In the genomic region with DNA sequence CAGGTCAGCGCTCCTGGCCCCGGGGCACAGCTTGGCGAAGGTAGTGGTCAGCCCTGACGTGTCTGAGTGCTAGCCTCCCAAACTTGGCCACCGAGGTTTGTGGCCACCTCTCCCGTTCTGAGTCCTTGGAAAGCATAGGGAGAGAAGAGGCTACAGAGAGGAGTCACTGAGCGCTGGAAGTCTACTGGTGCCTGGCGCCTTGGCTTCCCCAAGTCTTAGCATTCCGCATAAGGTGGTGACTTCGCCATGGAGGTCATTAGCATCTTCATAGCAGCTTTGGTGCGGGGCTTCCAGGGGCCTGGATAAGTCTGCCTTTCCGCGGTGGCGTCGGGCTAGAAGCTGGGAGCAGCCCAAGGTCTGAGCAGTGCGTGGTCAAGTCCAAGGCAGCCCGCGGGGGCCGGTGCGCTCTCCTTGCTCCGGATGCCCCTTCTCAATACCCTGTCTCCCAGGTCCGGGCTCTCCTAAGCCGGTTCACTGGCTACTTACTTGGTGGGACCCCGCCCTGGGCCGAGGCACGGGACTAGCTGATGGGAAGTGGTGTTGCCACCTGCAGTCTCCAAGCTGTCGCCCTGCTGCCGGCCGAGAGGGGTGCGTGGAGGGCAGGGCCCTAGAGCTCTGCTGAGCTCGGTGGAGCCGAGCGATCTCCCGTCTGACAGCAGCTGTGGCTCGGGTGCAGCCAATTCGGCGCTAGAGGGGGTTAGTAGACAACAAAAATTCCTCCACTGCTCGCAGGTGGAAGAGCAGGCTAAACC, we compare ENCODE assay signal across 8 mouse cellular contexts. TPM values are rescaled to one million over a fixed set of nuclear protein-coding genes. Genes with fewer than 3 reads are reported as not detected.
DNase-seq lines count a peak whose midpoint lies in the region; ATAC-seq and TF ChIP-seq lines count a peak whose summit lies in the region.

No protein-coding gene starts in this region.

- H3K9me3 ChIP-seq in lung, embryonic 16.5 days (ENCODE audit: control insufficient read depth, low read length), result no peaks in the 10 kb centered on the region
- H3K9me3 ChIP-seq in neural tube, embryonic 12.5 days, result no peaks in the 10 kb centered on the region

- H3K27me3 ChIP-seq in lung, embryonic 16.5 days (ENCODE audit: control insufficient read depth, insufficient read depth, low read depth, low read length), result peaks cover 24% of the 10 kb centered on the region
- H3K27me3 ChIP-seq in neural tube, embryonic 12.5 days (replicated peaks), result peaks cover 9% of the 10 kb centered on the region

- peak; percentile 71 for ATAC-seq in lung, embryonic 16.5 days (ENCODE audit: low read depth)
- ATAC-seq in neural tube, embryonic 12.5 days (ENCODE audit: low FRiP score, low read depth), result peak; percentile 86

- no peak for DNase-seq in lung, postnatal 10 days
- peak; percentile 52 to 64 for DNase-seq in cerebellum, postnatal 36 days
- peak; percentile 72 to 78 for DNase-seq in frontal cortex, postnatal 36 days (ENCODE audit: low spot score in 2 of 2)
- DNase-seq in left cerebral cortex, adult 2 months (ENCODE audit: extremely low spot score in 1 of 2, low spot score in 2 of 2), result peak; percentile 71 to 78
- DNase-seq in urinary bladder, postnatal 4 days (ENCODE audit: low spot score in 2 of 2), result peak; percentile 21 to 63
- no peak for DNase-seq in lung, adult 2 months

- H3K9ac ChIP-seq in lung, embryonic 16.5 days (ENCODE audit: low read length), result no peak overlapping the region
- H3K9ac ChIP-seq in neural tube, embryonic 12.5 days, result peak overlapping the region; percentile 50

- intact Hi-C loops in left cerebral cortex, adult 2 months (cut with DNase I), result loop anchor here (2.0 to 5.0 kb wide), 3 partner anchors 921 to 1896 kb away; no protein-coding TSS in a partner anchor

- peak overlapping the region; percentile 30 for H3K4me3 ChIP-seq in lung, embryonic 16.5 days (ENCODE audit: low read length)
- peak overlapping the region; percentile 70 for H3K4me3 ChIP-seq in left cerebral cortex, adult 2 months
- peak overlapping the region; percentile 50 for H3K4me3 ChIP-seq in neural tube, embryonic 12.5 days
- no peak overlapping the region for H3K4me3 ChIP-seq in lung, adult 2 months (replicated peaks; ENCODE audit: extremely low read depth, low read depth, low read length)

- no peak for TF ChIP-seq POLR2A in lung, adult 2 months (IDR thresholded peaks at IDR 0.05; ENCODE audit: borderline replicate concordance, extremely low read depth, low read depth, low read length)

- TF ChIP-seq CTCF in left cerebral cortex, adult 2 months (IDR thresholded peaks at IDR 0.05), result peak; percentile 60
- TF ChIP-seq CTCF in lung, adult 2 months (IDR thresholded peaks at IDR 0.05; ENCODE audit: insufficient read depth, low read length), result no peak

- no peak overlapping the region for H3K27ac ChIP-seq in lung, embryonic 16.5 days (ENCODE audit: low read length)
- H3K27ac ChIP-seq in left cerebral cortex, adult 2 months, result peak overlapping the region; percentile 93
- no peak overlapping the region for H3K27ac ChIP-seq in neural tube, embryonic 12.5 days

- H3K4me1 ChIP-seq in lung, embryonic 16.5 days (replicated peaks; ENCODE audit: control insufficient read depth, insufficient read depth, low read length), result peaks cover 5% of the 10 kb centered on the region; the same call in 1 of the 2 replicates
- H3K4me1 ChIP-seq in neural tube, embryonic 12.5 days, result peaks cover 6% of the 10 kb centered on the region; the same call in 1 of the 2 replicates
- H3K4me1 ChIP-seq in lung, adult 2 months (ENCODE audit: control insufficient read depth, insufficient read depth, low read length), result no peaks in the 10 kb centered on the region

- H3K36me3 ChIP-seq in lung, embryonic 16.5 days (ENCODE audit: control insufficient read depth, insufficient read depth, low read length), result no peaks in the 10 kb centered on the region
- no peaks in the 10 kb centered on the region for H3K36me3 ChIP-seq in neural tube, embryonic 12.5 days

- H3K4me2 ChIP-seq in lung, embryonic 16.5 days (ENCODE audit: low read depth, low read length), result peak overlapping the region; percentile 54
- peak overlapping the region; percentile 96 for H3K4me2 ChIP-seq in neural tube, embryonic 12.5 days (replicated peaks)

- WGBS in lung, embryonic 16.5 days, result 1% methylated on average over 38 of the region's 38 CpGs
- WGBS in neural tube, embryonic 12.5 days, result under 1% methylated on average over 38 of the region's 38 CpGs
- 2% methylated on average over 38 of the region's 38 CpGs for whole genome bisulfite sequencing in lung, adult 2 months

RNA-seq across cellular contexts. Expression of a gene that starts 0.7 kb away (rescaled TPM):
- polyA plus RNA-seq in lung, embryonic 16.5 days (2015; fragmentation: Nextera tagmentation; extraction: Ambion mirVana), result not detected in 2 replicates
- total RNA-seq in left cerebral cortex, adult 2 months (2021), result 10 to 100 TPM; 74.8 to 84.8 TPM
- 4.2 and 4.4 TPM in 2 replicates for polyA plus RNA-seq in neural tube, embryonic 12.5 days (2016; fragmentation: Nextera tagmentation; extraction: Ambion mirVana)
- polyA plus RNA-seq in lung, adult 2 months (2012; rRNA removed), result not detected in 2 replicates

Comparison
In these comparisons a context has a peak if more than half of its experiments do, and no peak if none do; other contexts are left out.
1. DNase-seq: peak in cerebellum, postnatal 36 days (2 of 2), frontal cortex, postnatal 36 days (2 of 2), left cerebral cortex, adult 2 months (2 of 2) and urinary bladder, postnatal 4 days (2 of 2); none in lung, postnatal 10 days (single experiment) and lung, adult 2 months (single experiment).